Mouse (Mus musculus) bone marrow macrophage, adult 2 months (primary cell): ENCODE results near the gene Vsig2. TPM values are rescaled to one million over a fixed set of nuclear protein-coding genes. Genes with fewer than 3 reads are reported as not detected.
A peak's percentile ranks its signal among the peaks of the same experiment; 100 is the strongest.

Experiments used
- H3K27ac ChIP-seq: 2 replicates; pipeline ENCODE4 v1.5.1; 2012; ENCODE audit warnings: low read depth, low read length; ENCODE audit not compliant: insufficient read depth
- H3K4me1 ChIP-seq: 2 replicates; pipeline ENCODE4 v1.6.1; 2012; ENCODE audit warnings: low read length; ENCODE audit not compliant: control insufficient read depth, insufficient read depth
- H3K4me3 ChIP-seq: 2 replicates; pipeline ENCODE4 v1.5.1; 2012; ENCODE audit warnings: mild to moderate bottlenecking, low read length, moderate library complexity; ENCODE audit not compliant: insufficient read depth
- CTCF ChIP-seq: IDR thresholded peaks from 2 replicates; pipeline ENCODE4 v1.5.1; 2012; ENCODE audit warnings: low read depth, mild to moderate bottlenecking, low read length, moderate library complexity
- POLR2A ChIP-seq: IDR thresholded peaks from 2 replicates; pipeline ENCODE4 v1.6.1; 2012; ENCODE audit warnings: mild to moderate bottlenecking, low read depth, low read length, borderline replicate concordance
- polyA plus RNA-seq: library from polyadenylated mRNA; stranded (reverse); fragments of >200 nt; gene quantifications from 2 replicates; pipeline ENCODE4 v1.2.4, GENCODE M21; 2012; ENCODE audit not compliant: missing spikeins, insufficient read depth, insufficient read length

Gene Vsig2
- polyA plus RNA-seq, result not detected in 2 replicates

GRCm38 (mm10) chr9:37539170-37540025 lies at the start of gene Vsig2:
Gene Vsig2, plus strand, starts transcription at chr9:37539255.
- Histone ChIP-seq H3K4me3 (no peak within 1 kb of the TSS), H3K27ac (no peak within 1 kb of the TSS), H3K4me1 (peaks cover 11% of the 10 kb centered on the region)
- no peak for TF ChIP-seq POLR2A
- no peak for TF ChIP-seq CTCF

- Histone ChIP-seq H3K4me1 (peaks cover 12% of the 10 kb centered on the region), H3K4me3 (peak overlapping the region; percentile 75), H3K27ac (peak overlapping the region; percentile 93)
- no peak for TF ChIP-seq POLR2A
- TF ChIP-seq CTCF, result no peak
These were observed 49.5 kb upstream of the Vsig2 start for GRCm38 (mm10) chr9:37489446-37490120.

- Histone ChIP-seq H3K4me1 (peaks cover 8% of the 10 kb centered on the region), H3K4me3 (no peak overlapping the region), H3K27ac (no peak overlapping the region)
- no peak for TF ChIP-seq CTCF
- no peak for TF ChIP-seq POLR2A
These were observed 43.3 kb upstream of the Vsig2 start for GRCm38 (mm10) chr9:37495761-37496160.

- TF ChIP-seq CTCF, result no peak
- no peak for TF ChIP-seq POLR2A
- H3K4me1 ChIP-seq, result peaks cover 8% of the 10 kb centered on the region
- H3K4me3 ChIP-seq, result no peak overlapping the region
- H3K27ac ChIP-seq, result no peak overlapping the region
These were observed 42.7 kb upstream of the Vsig2 start for GRCm38 (mm10) chr9:37496325-37496724.

- no peak for TF ChIP-seq POLR2A
- TF ChIP-seq CTCF, result no peak
- no peak overlapping the region for H3K27ac ChIP-seq
- H3K4me3 ChIP-seq, result no peak overlapping the region
- peaks cover 7% of the 10 kb centered on the region for H3K4me1 ChIP-seq
These were observed 38.9 kb upstream of the Vsig2 start for GRCm38 (mm10) chr9:37500201-37500600.

GRCm38 (mm10) chr9:37501170-37501569 lies 37.9 kb upstream of the Vsig2 start:
- Histone ChIP-seq H3K27ac (no peak overlapping the region), H3K4me3 (no peak overlapping the region), H3K4me1 (peaks cover 7% of the 10 kb centered on the region)
- TF ChIP-seq CTCF (no peak), POLR2A (no peak)

GRCm38 (mm10) chr9:37504348-37504747 lies 34.7 kb upstream of the Vsig2 start:
- TF ChIP-seq POLR2A (no peak), CTCF (no peak)
- H3K4me3 ChIP-seq, result no peak overlapping the region
- H3K4me1 ChIP-seq, result peaks cover 4% of the 10 kb centered on the region; the same call in 1 of the 2 replicates
- H3K27ac ChIP-seq, result no peak overlapping the region

GRCm38 (mm10) chr9:37506023-37506422 lies 33.0 kb upstream of the Vsig2 start:
- TF ChIP-seq POLR2A (no peak), CTCF (no peak)
- Histone ChIP-seq H3K4me3 (no peak overlapping the region), H3K27ac (no peak overlapping the region), H3K4me1 (0 out of 2 replicates have a peak, but pooled peaks cover 2% of the 10 kb centered on the region)

GRCm38 (mm10) chr9:37512097-37512496 lies 27.0 kb upstream of the Vsig2 start:
- TF ChIP-seq POLR2A (no peak), CTCF (no peak)
- Histone ChIP-seq H3K4me3 (no peak overlapping the region), H3K4me1 (peaks cover 1% of the 10 kb centered on the region), H3K27ac (no peak overlapping the region)

GRCm38 (mm10) chr9:37514456-37514855 lies 24.6 kb upstream of the Vsig2 start:
- Histone ChIP-seq H3K4me3 (no peak overlapping the region), H3K4me1 (peaks cover 13% of the 10 kb centered on the region), H3K27ac (no peak overlapping the region)
- TF ChIP-seq POLR2A (no peak), CTCF (no peak)

GRCm38 (mm10) chr9:37517467-37517866 lies 21.6 kb upstream of the Vsig2 start:
- H3K4me3 ChIP-seq, result no peak overlapping the region
- H3K27ac ChIP-seq, result no peak overlapping the region
- TF ChIP-seq POLR2A (no peak), CTCF (no peak)
- peaks cover 13% of the 10 kb centered on the region for H3K4me1 ChIP-seq
